Mouse (Mus musculus) lung, postnatal 14 days (tissue): ENCODE data around the gene Dnajc17.
A peak's percentile ranks its signal among the peaks of the same experiment; 100 is the strongest.

Experiments used
- DNase-seq: peaks from one replicate; pipeline ENCODE4 v3.0.0; 2021

Dnajc17 gene

DNA sequence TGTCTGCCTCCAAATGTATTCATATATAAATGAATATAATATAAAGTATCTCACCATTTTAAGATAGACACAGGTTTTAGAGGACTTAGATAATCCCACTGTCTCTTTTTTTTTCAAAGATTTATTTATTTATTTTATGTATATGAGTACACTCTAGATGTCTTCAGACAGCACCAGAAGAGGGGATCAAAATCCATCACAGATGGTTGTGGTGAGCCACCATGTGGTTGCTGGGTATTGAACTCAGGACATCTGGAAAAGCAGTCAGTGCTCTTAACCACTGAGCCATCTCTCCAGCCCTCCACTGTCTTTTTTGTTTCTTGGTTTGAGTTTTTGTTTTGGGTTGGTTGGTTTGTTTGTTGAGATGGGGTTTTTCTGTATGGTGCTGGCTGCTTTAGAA lies 50.8 kb downstream of the Dnajc17 start:
- DNase-seq: no peak

DNA sequence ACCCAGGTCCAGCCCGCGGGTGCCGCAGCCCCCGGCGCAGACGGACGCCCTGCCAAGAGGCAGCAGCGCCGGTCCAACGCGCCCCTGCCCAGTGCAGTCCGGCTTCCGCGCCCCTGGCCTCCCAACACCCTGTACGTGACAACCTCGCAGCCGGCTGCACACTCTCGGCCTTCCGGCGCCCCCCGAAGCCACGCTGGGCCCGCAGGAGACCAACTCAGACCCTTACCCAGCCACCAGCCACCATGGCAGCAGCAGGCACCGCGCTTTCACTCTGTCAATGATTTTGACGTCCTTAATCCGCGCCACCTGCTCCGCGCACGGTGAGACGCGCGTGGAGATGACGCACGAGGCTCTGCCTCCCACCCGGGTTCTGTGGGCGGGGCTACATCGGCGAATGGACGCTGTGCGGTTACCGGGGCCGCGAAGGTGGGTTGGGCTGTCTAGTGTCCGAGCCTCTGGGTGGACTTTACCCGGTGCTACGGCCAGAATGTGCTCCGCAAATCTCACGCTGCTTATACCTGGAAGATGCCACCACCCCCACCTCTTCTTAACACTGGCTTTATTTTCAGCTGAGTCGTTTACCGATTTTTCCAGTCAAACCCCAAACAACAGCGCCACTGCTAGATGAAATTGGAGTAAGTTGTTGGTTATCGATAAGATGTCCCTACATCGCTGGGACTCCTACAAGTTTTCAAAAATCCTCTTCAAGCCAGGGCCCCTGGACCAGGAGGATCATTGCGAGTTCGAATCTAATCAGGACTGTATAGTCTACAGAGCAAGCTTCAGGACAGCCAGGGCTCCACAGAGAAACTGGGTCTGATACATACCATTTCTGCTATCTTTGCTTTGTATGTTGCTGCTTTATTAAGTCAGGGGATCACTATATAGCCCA lies 51.7 kb downstream of the Dnajc17 start, which contains the start of gene Rmdn3:
Rmdn3 (minus strand) TSS at position 354 of the 892 bp plus-strand sequence.
- DNase-seq: peak; percentile 95

DNA sequence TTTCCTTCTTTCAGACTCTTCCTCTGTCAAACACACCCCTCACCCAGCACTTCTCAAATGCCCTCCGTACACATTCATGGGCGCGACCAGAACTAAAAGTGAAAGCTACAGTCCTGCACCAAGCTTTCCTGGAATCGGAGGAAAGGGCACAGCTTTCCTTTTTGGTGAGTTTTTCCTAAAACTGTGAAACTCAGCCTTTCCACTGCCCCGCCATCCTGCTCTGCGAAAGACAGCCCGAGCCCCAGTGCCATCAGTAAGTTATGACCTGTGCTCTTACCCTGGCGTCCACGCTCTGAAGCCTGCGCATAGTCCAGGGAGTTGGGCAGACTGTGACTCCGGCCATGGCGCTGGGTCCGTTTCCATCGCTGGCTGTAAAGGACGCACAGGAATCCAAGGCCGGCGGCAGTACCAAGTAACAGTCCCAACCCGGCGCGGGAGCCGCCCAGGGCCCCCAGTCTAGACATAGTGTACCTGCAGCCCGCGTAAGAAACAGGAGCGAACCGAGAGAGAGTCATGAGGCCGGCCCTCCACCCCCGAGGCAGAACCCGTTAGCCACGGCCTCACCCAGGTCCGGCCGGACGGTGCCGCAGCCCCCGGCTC lies 52.4 kb downstream of the Dnajc17 start:
- DNase-seq: peak; percentile 19

DNA sequence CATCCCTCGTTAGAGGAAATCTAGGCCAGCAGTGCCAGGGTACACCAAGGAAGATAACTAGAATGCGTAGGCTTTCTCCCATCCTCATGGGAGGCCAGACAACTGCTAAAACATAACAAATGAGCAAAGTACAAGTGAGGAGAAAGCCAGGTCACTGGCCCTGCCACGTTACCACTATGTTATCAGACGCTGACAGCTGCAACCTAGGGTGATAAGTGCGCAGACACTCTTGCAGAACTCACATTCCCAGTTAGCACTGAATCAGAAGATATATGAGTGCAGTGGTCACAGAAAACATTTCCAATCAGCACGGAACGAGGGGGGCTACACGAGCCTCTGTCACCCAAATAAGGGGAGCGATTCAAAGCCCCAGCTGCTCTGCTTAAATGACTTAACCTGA lies 53.2 kb downstream of the Dnajc17 start:
- no peak for DNase-seq

DNA sequence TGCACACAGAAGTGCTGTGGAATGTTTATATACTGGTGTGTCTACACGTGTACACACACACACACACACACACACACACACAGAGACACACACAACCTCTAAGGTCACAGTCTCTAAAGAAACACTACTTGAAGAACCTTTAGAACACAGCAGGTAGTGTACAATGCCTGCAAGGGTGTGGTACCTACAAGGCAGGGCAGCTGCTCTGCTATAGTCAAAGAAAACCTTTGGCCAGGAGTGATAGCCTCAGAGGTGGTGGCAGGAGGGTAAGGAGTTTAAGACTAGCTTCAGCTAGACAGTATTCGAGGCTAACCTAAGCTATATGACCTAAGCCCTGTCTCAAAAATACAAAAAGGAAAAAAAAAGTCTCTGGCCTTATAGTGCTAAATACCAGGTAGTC lies 53.9 kb downstream of the Dnajc17 start:
- no peak for DNase-seq

DNA sequence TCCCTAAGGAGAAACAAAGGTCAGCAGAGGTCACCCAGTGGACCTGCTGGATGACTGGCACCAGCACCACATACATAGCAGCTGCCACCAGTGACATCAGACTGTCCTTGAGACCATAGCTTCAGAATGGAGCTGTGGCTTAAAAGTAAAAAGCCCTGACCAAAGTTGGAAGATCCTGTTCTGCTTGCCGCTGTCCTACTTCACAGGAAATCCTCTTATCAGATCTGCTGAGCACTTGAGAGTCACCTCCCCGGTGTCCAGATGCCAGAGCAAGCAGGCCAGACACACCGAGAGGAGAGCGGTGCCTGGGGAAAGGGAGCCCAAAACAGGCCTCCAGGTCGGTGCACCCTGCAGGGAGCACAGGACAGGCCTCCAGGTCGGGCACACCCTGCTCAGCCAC lies 56.3 kb downstream of the Dnajc17 start:
- no peak for DNase-seq

DNA sequence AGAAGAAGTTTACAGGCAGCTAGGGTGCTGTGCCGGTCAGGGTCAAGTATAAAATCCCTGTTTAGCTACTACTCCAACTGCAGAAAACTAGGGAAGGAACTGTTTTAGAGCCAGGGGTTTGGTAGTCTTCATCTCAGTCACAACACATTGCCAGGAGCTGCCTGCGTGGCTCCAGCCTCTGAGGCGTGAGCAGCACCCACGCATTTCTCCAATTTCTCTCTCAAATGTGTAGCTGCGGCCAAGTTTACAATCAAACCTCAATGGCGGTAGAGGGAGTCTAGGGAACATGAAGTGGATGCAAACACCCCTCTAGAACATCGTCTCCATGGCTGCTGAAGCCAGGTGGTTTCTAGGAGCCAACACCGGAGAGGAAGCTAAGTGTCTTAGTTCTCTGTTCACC lies 60.8 kb downstream of the Dnajc17 start:
- DNase-seq: no peak

DNA sequence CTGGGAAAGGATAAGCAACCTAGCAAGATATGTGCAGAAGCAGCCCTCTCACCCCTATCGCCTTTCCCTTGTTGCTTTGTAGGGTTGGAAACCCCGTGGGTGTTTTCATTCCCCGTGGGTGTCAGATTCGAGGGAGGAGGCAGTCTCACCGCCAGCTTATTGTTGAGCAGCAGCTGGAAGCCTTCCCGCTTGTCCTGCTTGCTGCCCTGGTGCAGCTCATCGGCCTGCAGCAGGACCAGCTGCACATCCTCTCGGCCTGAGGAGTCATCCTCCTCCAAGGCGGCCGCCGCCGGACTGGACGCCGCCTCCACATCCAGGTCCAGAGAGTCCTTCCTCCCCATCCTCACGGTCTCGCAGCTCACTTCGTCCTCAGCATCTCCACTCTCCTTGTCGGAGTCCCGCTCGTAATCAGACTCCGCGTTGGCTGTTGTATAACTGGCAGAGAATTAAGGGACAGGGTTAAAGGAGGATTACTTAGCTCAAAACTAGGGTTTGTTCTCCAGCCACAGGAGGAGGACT lies 61.4 kb downstream of the Dnajc17 start:
- no peak for DNase-seq

DNA sequence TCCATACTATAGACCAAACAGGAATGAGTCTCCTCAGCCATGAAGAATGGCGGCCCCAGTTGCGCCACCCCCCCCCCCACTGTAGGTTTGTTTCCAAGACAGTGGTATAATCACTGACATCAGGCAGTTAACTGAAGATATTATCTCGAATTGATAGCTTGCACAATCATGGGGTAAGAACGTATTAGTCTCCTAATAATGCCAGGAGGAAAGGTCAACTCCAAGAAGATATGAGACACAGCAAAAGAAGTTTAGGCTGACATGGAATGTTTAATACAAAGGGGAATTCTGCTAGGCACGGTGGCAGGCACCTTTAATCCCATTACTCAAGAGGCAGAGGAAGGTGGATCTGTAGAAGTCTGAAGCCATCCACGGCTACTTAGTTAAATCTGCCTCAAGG lies 62.2 kb downstream of the Dnajc17 start:
- no peak for DNase-seq

DNA sequence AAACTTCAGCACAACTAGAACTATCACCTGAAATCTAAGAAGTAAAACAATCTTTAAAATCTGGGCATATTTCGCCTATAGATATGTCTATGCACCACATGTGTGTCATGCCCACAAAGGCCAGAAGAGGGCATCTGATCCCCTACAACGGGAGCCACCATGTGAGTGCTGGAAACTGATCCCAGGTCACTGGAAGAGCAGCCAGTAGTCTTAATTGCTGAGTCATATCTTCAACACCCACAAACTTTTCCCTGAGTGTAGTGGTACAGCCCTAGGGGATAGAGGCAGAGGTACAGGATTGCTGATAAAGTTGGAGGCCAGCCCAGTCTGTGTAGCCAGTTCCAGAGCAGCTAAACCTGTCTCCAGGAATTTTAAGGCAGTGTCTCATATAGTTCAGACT lies 63.4 kb downstream of the Dnajc17 start:
- DNase-seq: peak; percentile 20

DNA sequence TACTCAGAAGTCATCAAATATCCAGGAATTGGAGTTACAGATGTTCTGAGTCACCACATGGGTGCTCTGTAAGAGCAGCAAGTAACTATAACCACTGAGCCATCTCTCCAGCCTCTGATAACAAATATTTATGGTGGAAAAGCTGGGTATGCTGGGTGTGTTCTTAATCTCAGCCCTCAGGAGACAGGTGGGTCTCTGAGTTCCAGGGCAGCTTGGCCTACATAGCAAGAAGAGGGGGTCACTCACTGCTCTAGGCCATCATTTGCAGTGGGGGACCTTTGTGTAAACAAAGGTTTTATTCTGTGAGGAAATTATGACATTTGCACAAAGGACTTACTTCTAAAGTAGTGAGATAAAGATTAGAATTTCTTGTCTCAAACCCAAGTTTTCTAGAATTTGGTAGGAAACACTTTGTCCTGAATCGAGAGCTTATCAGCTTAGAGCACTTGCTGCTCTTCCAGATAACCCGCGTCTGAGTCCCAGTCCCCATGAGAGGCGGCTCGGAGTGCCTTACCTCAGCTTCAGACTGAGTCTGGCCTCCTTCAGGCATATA lies 72.2 kb downstream of the Dnajc17 start:
- DNase-seq: no peak
